Mouse (Mus musculus): ENCODE data around the gene Slc39a11. TPM values are rescaled to one million over a fixed set of nuclear protein-coding genes. Genes with fewer than 3 reads are reported as not detected.

Slc39a11 gene
- polyA plus RNA-seq, 1 experiment, result 32.4 TPM

GRCm38 (mm10) chr11:113487603-113488335 is 162.1 kb downstream of the Slc39a11 start:
- WGBS, result 23% methylated on average over 8 of the region's 8 CpGs
- H3K4me3 ChIP-seq (ENCODE audit: low read depth, low read length), result no peak overlapping the region
- H3K4me1 ChIP-seq (ENCODE audit: control insufficient read depth, insufficient read depth, insufficient read length, low read length), result peaks cover 18% of the 10 kb centered on the region
- no peaks in the 10 kb centered on the region for H3K36me3 ChIP-seq (ENCODE audit: control insufficient read depth, insufficient read depth, low read length)
- peak overlapping the region; percentile 37 for H3K27ac ChIP-seq (ENCODE audit: insufficient read depth, low read depth, low read length)
- H3K27me3 ChIP-seq (ENCODE audit: control insufficient read depth, insufficient read depth, low read length), result no peaks in the 10 kb centered on the region
- TF ChIP-seq POLR2A (IDR thresholded peaks at IDR 0.05; ENCODE audit: low read depth, low read length), result no peak

GRCm38 (mm10) chr11:113484037-113484436 is 165.8 kb downstream of the Slc39a11 start:
- WGBS, result 88% methylated on average over 10 of the region's 10 CpGs
- Histone ChIP-seq H3K4me3 (ENCODE audit: low read depth, low read length) (no peak overlapping the region), H3K27me3 (ENCODE audit: control insufficient read depth, insufficient read depth, low read length) (no peaks in the 10 kb centered on the region), H3K4me1 (ENCODE audit: control insufficient read depth, insufficient read depth, insufficient read length, low read length) (peaks cover 14% of the 10 kb centered on the region; the same call in 1 of the 2 replicates), H3K27ac (ENCODE audit: insufficient read depth, low read depth, low read length) (no peak overlapping the region), H3K36me3 (ENCODE audit: control insufficient read depth, insufficient read depth, low read length) (no peaks in the 10 kb centered on the region)
- TF ChIP-seq POLR2A (IDR thresholded peaks at IDR 0.05; ENCODE audit: low read depth, low read length), result no peak
- no peak; the same call in 1 of the 2 replicates for TF ChIP-seq CTCF (IDR thresholded peaks at IDR 0.05; ENCODE audit: extremely low read depth, insufficient read length, insufficient replicate concordance, low read depth, low read length)

- TF ChIP-seq POLR2A (IDR thresholded peaks at IDR 0.05; ENCODE audit: low read depth, low read length) (no peak), CTCF (IDR thresholded peaks at IDR 0.05; ENCODE audit: extremely low read depth, insufficient read length, insufficient replicate concordance, low read depth, low read length) (no peak)
- no peak overlapping the region for H3K4me3 ChIP-seq (ENCODE audit: low read depth, low read length)
- no peaks in the 10 kb centered on the region for H3K27me3 ChIP-seq (ENCODE audit: control insufficient read depth, insufficient read depth, low read length)
- H3K36me3 ChIP-seq (ENCODE audit: control insufficient read depth, insufficient read depth, low read length), result no peaks in the 10 kb centered on the region
- H3K27ac ChIP-seq (ENCODE audit: insufficient read depth, low read depth, low read length), result no peak overlapping the region
- whole genome bisulfite sequencing, result 86% methylated on average over 9 of the region's 9 CpGs
- H3K4me1 ChIP-seq (ENCODE audit: control insufficient read depth, insufficient read depth, insufficient read length, low read length), result peaks cover 10% of the 10 kb centered on the region
Observed at GRCm38 (mm10) chr11:113477550-113477949, 172.3 kb downstream of the Slc39a11 start.

- Histone ChIP-seq H3K27ac (ENCODE audit: insufficient read depth, low read depth, low read length) (no peak overlapping the region), H3K36me3 (ENCODE audit: control insufficient read depth, insufficient read depth, low read length) (no peaks in the 10 kb centered on the region), H3K4me1 (ENCODE audit: control insufficient read depth, insufficient read depth, insufficient read length, low read length) (peaks cover 10% of the 10 kb centered on the region), H3K4me3 (ENCODE audit: low read depth, low read length) (no peak overlapping the region), H3K27me3 (ENCODE audit: control insufficient read depth, insufficient read depth, low read length) (no peaks in the 10 kb centered on the region)
- 29% methylated on average over 9 of the region's 9 CpGs for WGBS
- TF ChIP-seq POLR2A (IDR thresholded peaks at IDR 0.05; ENCODE audit: low read depth, low read length), result no peak
- no peak for TF ChIP-seq CTCF (IDR thresholded peaks at IDR 0.05; ENCODE audit: extremely low read depth, insufficient read length, insufficient replicate concordance, low read depth, low read length)
Observed at GRCm38 (mm10) chr11:113476720-113477119, 173.2 kb downstream of the Slc39a11 start.

GRCm38 (mm10) chr11:113475491-113475890 is 174.4 kb downstream of the Slc39a11 start:
- Histone ChIP-seq H3K4me3 (ENCODE audit: low read depth, low read length) (no peak overlapping the region), H3K4me1 (ENCODE audit: control insufficient read depth, insufficient read depth, insufficient read length, low read length) (peaks cover 10% of the 10 kb centered on the region), H3K27ac (ENCODE audit: insufficient read depth, low read depth, low read length) (no peak overlapping the region), H3K36me3 (ENCODE audit: control insufficient read depth, insufficient read depth, low read length) (no peaks in the 10 kb centered on the region), H3K27me3 (ENCODE audit: control insufficient read depth, insufficient read depth, low read length) (no peaks in the 10 kb centered on the region)
- WGBS, result 69% methylated on average over 5 of the region's 5 CpGs
- TF ChIP-seq CTCF (IDR thresholded peaks at IDR 0.05; ENCODE audit: extremely low read depth, insufficient read length, insufficient replicate concordance, low read depth, low read length) (no peak), POLR2A (IDR thresholded peaks at IDR 0.05; ENCODE audit: low read depth, low read length) (no peak)

- Histone ChIP-seq H3K27ac (ENCODE audit: insufficient read depth, low read depth, low read length) (no peak overlapping the region), H3K36me3 (ENCODE audit: control insufficient read depth, insufficient read depth, low read length) (no peaks in the 10 kb centered on the region), H3K4me1 (ENCODE audit: control insufficient read depth, insufficient read depth, insufficient read length, low read length) (peaks cover 10% of the 10 kb centered on the region), H3K4me3 (ENCODE audit: low read depth, low read length) (no peak overlapping the region), H3K27me3 (ENCODE audit: control insufficient read depth, insufficient read depth, low read length) (no peaks in the 10 kb centered on the region)
- WGBS, result 52% methylated on average over 7 of the region's 7 CpGs
- TF ChIP-seq POLR2A (IDR thresholded peaks at IDR 0.05; ENCODE audit: low read depth, low read length), result no peak
- TF ChIP-seq CTCF (IDR thresholded peaks at IDR 0.05; ENCODE audit: extremely low read depth, insufficient read length, insufficient replicate concordance, low read depth, low read length), result no peak
Observed at GRCm38 (mm10) chr11:113473998-113474534, 175.8 kb downstream of the Slc39a11 start.

- 89% methylated on average over 9 of the region's 9 CpGs for WGBS
- Histone ChIP-seq H3K27me3 (ENCODE audit: control insufficient read depth, insufficient read depth, low read length) (no peaks in the 10 kb centered on the region), H3K36me3 (ENCODE audit: control insufficient read depth, insufficient read depth, low read length) (no peaks in the 10 kb centered on the region), H3K27ac (ENCODE audit: insufficient read depth, low read depth, low read length) (no peak overlapping the region), H3K4me1 (ENCODE audit: control insufficient read depth, insufficient read depth, insufficient read length, low read length) (peaks cover 10% of the 10 kb centered on the region), H3K4me3 (ENCODE audit: low read depth, low read length) (no peak overlapping the region)
- TF ChIP-seq CTCF (IDR thresholded peaks at IDR 0.05; ENCODE audit: extremely low read depth, insufficient read length, insufficient replicate concordance, low read depth, low read length) (no peak), POLR2A (IDR thresholded peaks at IDR 0.05; ENCODE audit: low read depth, low read length) (no peak)
Observed at GRCm38 (mm10) chr11:113471936-113472335, 177.9 kb downstream of the Slc39a11 start.

Measured in small intestine, adult 2 months (tissue).